Mouse (Mus musculus) ES-Bruce4 (cell line): Measurements from ENCODE around the gene Klrg1. TPM values are rescaled to one million over a fixed set of nuclear protein-coding genes. Genes with fewer than 3 reads are reported as not detected.

Experiments used
- H3K27ac ChIP-seq: 2 replicates; pipeline ENCODE4 v1.5.1; 2012; ENCODE audit warnings: low read length, inconsistent platforms; ENCODE audit not compliant: insufficient read depth
- H3K27me3 ChIP-seq: 2 replicates; pipeline ENCODE4 v1.6.1; 2012; ENCODE audit warnings: mild to moderate bottlenecking, low read length, inconsistent platforms; ENCODE audit not compliant: control insufficient read depth, poor library complexity, insufficient read depth, severe bottlenecking
- H3K36me3 ChIP-seq: 2 replicates; pipeline ENCODE4 v1.6.1; 2012; ENCODE audit warnings: inconsistent platforms, mild to moderate bottlenecking, low read length, moderate library complexity; ENCODE audit not compliant: control insufficient read depth, poor library complexity, insufficient read depth, severe bottlenecking
- H3K4me1 ChIP-seq: one replicate; pipeline ENCODE4 v1.8.1; 2011; ENCODE audit warnings: low read length; ENCODE audit not compliant: control insufficient read depth, insufficient read depth
- H3K4me3 ChIP-seq: 2 replicates; pipeline ENCODE4 v1.5.1; 2011; ENCODE audit warnings: low read depth, mild to moderate bottlenecking, low read length
- H3K9ac ChIP-seq: 2 replicates; pipeline ENCODE4 v1.6.1; 2012; ENCODE audit warnings: low read depth, mild to moderate bottlenecking, inconsistent platforms; ENCODE audit not compliant: poor library complexity, severe bottlenecking
- H3K9me3 ChIP-seq: replicated peaks from 2 replicates; pipeline ENCODE4 v1.6.1; 2012; ENCODE audit warnings: mild to moderate bottlenecking, low read length, inconsistent platforms; ENCODE audit not compliant: control insufficient read depth, poor library complexity, insufficient read depth, severe bottlenecking
- CTCF ChIP-seq: IDR thresholded peaks from one replicate; pipeline ENCODE4 v1.8.1; 2011; ENCODE audit warnings: low read depth, low read length
- EP300 ChIP-seq: IDR thresholded peaks from 2 replicates; pipeline ENCODE4 v1.6.1; 2011; ENCODE audit warnings: low read depth, low read length; ENCODE audit not compliant: insufficient read depth
- POLR2A ChIP-seq: IDR thresholded peaks from one replicate; pipeline ENCODE4 v1.8.1; 2011; ENCODE audit warnings: low read length; ENCODE audit not compliant: insufficient read depth
- polyA plus RNA-seq: library from polyadenylated mRNA; stranded (reverse); fragments of >200 nt; gene quantifications from 2 replicates; pipeline ENCODE4 v1.2.4, GENCODE M21; 2011; ENCODE audit warnings: low read depth; ENCODE audit not compliant: missing spikeins, insufficient read depth, insufficient read length

The Klrg1 gene
- polyA plus RNA-seq, 1 experiment = not detected

GRCm38 (mm10) chr6:122276565-122276964, 6.1 kb downstream of the Klrg1 start:
- H3K27ac ChIP-seq = no peak overlapping the region
- H3K9me3 ChIP-seq = no peaks in the 10 kb centered on the region
- TF ChIP-seq EP300 (no peak), POLR2A (no peak), CTCF (no peak)
- H3K4me3 ChIP-seq = no peak overlapping the region
- no peaks in the 10 kb centered on the region for H3K36me3 ChIP-seq
- no peaks in the 10 kb centered on the region; the same call in none of the 2 replicates for H3K27me3 ChIP-seq
- H3K9ac ChIP-seq = no peak overlapping the region
- no peaks in the 10 kb centered on the region for H3K4me1 ChIP-seq

- Histone ChIP-seq H3K4me3 (no peak overlapping the region), H3K36me3 (no peaks in the 10 kb centered on the region), H3K9me3 (no peaks in the 10 kb centered on the region), H3K9ac (no peak overlapping the region), H3K27ac (no peak overlapping the region), H3K27me3 (no peaks in the 10 kb centered on the region; the same call in none of the 2 replicates), H3K4me1 (no peaks in the 10 kb centered on the region)
- TF ChIP-seq POLR2A (no peak), EP300 (no peak), CTCF (no peak)
Measured at GRCm38 (mm10) chr6:122274546-122274945, 8.1 kb downstream of the Klrg1 start.

- peaks cover 13% of the 10 kb centered on the region for H3K9me3 ChIP-seq
- H3K27me3 ChIP-seq = no peaks in the 10 kb centered on the region
- no peak overlapping the region for H3K27ac ChIP-seq
- H3K9ac ChIP-seq = no peak overlapping the region
- H3K36me3 ChIP-seq = no peaks in the 10 kb centered on the region
- no peak overlapping the region for H3K4me3 ChIP-seq
- no peaks in the 10 kb centered on the region for H3K4me1 ChIP-seq
- TF ChIP-seq POLR2A = no peak
- no peak for TF ChIP-seq CTCF
- TF ChIP-seq EP300 = no peak
Measured at GRCm38 (mm10) chr6:122270152-122270551, 12.5 kb downstream of the Klrg1 start.

GRCm38 (mm10) chr6:122269170-122269569, 13.5 kb downstream of the Klrg1 start:
- Histone ChIP-seq H3K4me3 (no peak overlapping the region), H3K36me3 (no peaks in the 10 kb centered on the region), H3K27me3 (no peaks in the 10 kb centered on the region), H3K4me1 (no peaks in the 10 kb centered on the region), H3K27ac (no peak overlapping the region), H3K9me3 (peaks cover 16% of the 10 kb centered on the region), H3K9ac (no peak overlapping the region)
- no peak for TF ChIP-seq CTCF

- Histone ChIP-seq H3K27me3 (no peaks in the 10 kb centered on the region), H3K27ac (no peak overlapping the region)
Measured at GRCm38 (mm10) chr6:122268561-122268960, 14.1 kb downstream of the Klrg1 start.

GRCm38 (mm10) chr6:122262543-122262942, 20.1 kb downstream of the Klrg1 start:
- H3K9me3 ChIP-seq = peaks cover 16% of the 10 kb centered on the region
- H3K9ac ChIP-seq = no peak overlapping the region
- no peaks in the 10 kb centered on the region for H3K4me1 ChIP-seq
- TF ChIP-seq EP300 (no peak), CTCF (no peak), POLR2A (no peak)
- no peaks in the 10 kb centered on the region for H3K27me3 ChIP-seq
- no peaks in the 10 kb centered on the region for H3K36me3 ChIP-seq
- H3K27ac ChIP-seq = no peak overlapping the region
- no peak overlapping the region for H3K4me3 ChIP-seq

More at GRCm38 (mm10) chr6:122268561-122268960, 14.1 kb downstream of the Klrg1 start:
- Histone ChIP-seq H3K4me3 (no peak overlapping the region), H3K4me1 (no peaks in the 10 kb centered on the region), H3K9ac (no peak overlapping the region), H3K9me3 (peaks cover 16% of the 10 kb centered on the region), H3K36me3 (no peaks in the 10 kb centered on the region)
- TF ChIP-seq EP300 (no peak), CTCF (no peak), POLR2A (no peak)
